ENCODE assay signal across 9 mouse cellular contexts in the genomic region with DNA sequence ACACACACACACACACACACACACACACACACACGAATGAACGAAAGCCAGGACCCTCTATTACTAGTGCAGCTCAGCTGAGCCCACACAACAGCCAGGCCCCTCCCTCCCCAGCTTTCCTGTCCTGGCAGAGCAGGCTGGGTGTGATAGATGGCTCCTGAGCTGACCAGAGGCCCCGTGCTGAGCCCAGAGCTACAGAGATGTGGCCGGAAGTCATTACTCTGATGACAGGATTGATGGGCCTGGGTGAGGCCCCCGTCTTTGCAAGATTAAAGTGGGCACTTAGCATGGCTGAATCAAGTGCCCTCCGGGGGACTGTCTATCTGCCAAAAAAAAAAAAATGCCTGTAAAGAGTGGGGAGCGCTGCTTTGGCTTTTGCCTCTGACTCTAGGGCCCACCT. TPM values are rescaled to one million over a fixed set of nuclear protein-coding genes. Genes with fewer than 3 reads are reported as not detected.
DNase-seq lines count a peak whose midpoint lies in the region; ATAC-seq lines count a peak whose summit lies in the region.
"Had no signal": no experiment of that assay in that cellular context is flagged by ENCODE, and none has a peak within 500 bp of the region (broad histone marks: within the 10 kb centered on the region; RNA-seq: fewer than 3 reads in every experiment).

No protein-coding gene starts in this region.

- no peak overlapping the region for H3K9ac ChIP-seq in lung, embryonic 16.5 days (ENCODE audit: low read length)
- H3K9ac ChIP-seq in embryonic facial prominence, embryonic 11.5 days (replicated peaks; ENCODE audit: low read length) = 0 out of 2 replicates have a peak overlapping the region, but pooled peaks have one; percentile 1
- no peak overlapping the region for H3K9ac ChIP-seq in intestine, embryonic 16.5 days (ENCODE audit: low read depth, low read length)
- H3K9ac ChIP-seq in neural tube, embryonic 15.5 days (replicated peaks) = no peak overlapping the region
- H3K9ac ChIP-seq: lung, embryonic 15.5 days had no signal

- no peaks in the 10 kb centered on the region for H3K36me3 ChIP-seq in lung, embryonic 16.5 days (ENCODE audit: control insufficient read depth, insufficient read depth, low read length)
- H3K36me3 ChIP-seq in embryonic facial prominence, embryonic 11.5 days (replicated peaks; ENCODE audit: control insufficient read depth, insufficient read depth, low read depth, low read length) = no peaks in the 10 kb centered on the region
- no peaks in the 10 kb centered on the region for H3K36me3 ChIP-seq in intestine, embryonic 16.5 days (ENCODE audit: control insufficient read depth, insufficient read depth, low read length)
- H3K36me3 ChIP-seq in neural tube, embryonic 15.5 days = no peaks in the 10 kb centered on the region
- H3K36me3 ChIP-seq: lung, embryonic 15.5 days had no signal

- peak; percentile 70; the same call in 1 of the 2 replicates for ATAC-seq in lung, embryonic 16.5 days (ENCODE audit: low read depth)
- ATAC-seq in embryonic facial prominence, embryonic 11.5 days (replicated peaks; ENCODE audit: insufficient number of reproducible peaks, low FRiP score, low TSS enrichment, low read depth) = no peak
- ATAC-seq in intestine, embryonic 16.5 days = peak; percentile 52
- ATAC-seq in neural tube, embryonic 15.5 days (ENCODE audit: low FRiP score) = peak; percentile 79

- no peaks in the 10 kb centered on the region for H3K9me3 ChIP-seq in lung, embryonic 16.5 days (ENCODE audit: control insufficient read depth, low read length)
- no peaks in the 10 kb centered on the region for H3K9me3 ChIP-seq in embryonic facial prominence, embryonic 11.5 days (replicated peaks; ENCODE audit: control insufficient read depth, low read length)
- no peaks in the 10 kb centered on the region for H3K9me3 ChIP-seq in intestine, embryonic 16.5 days (ENCODE audit: control insufficient read depth, low read length)
- no peaks in the 10 kb centered on the region for H3K9me3 ChIP-seq in neural tube, embryonic 15.5 days (replicated peaks)
- H3K9me3 ChIP-seq: lung, embryonic 15.5 days had no signal

- H3K4me2 ChIP-seq in lung, embryonic 16.5 days (ENCODE audit: low read depth, low read length) = no peak overlapping the region
- H3K4me2 ChIP-seq in embryonic facial prominence, embryonic 11.5 days (ENCODE audit: low read depth, low read length) = no peak overlapping the region
- no peak overlapping the region for H3K4me2 ChIP-seq in intestine, embryonic 16.5 days (ENCODE audit: low read depth, low read length)
- no peak overlapping the region for H3K4me2 ChIP-seq in neural tube, embryonic 15.5 days
- H3K4me2 ChIP-seq: lung, embryonic 15.5 days had no signal

- H3K27ac ChIP-seq in lung, embryonic 16.5 days (ENCODE audit: low read length) = no peak overlapping the region
- H3K27ac ChIP-seq in embryonic facial prominence, embryonic 11.5 days (replicated peaks; ENCODE audit: low read depth, low read length) = no peak overlapping the region
- H3K27ac ChIP-seq in intestine, embryonic 16.5 days (ENCODE audit: low read length) = no peak overlapping the region
- peak overlapping the region; percentile 65 for H3K27ac ChIP-seq in neural tube, embryonic 15.5 days (replicated peaks)
- H3K27ac ChIP-seq: lung, embryonic 15.5 days had no signal

- 0 out of 2 replicates have a peak, but pooled peaks cover 2% of the 10 kb centered on the region for H3K4me1 ChIP-seq in lung, embryonic 16.5 days (replicated peaks; ENCODE audit: control insufficient read depth, insufficient read depth, low read length)
- no peaks in the 10 kb centered on the region; the same call in 1 of the 2 replicates for H3K4me1 ChIP-seq in embryonic facial prominence, embryonic 11.5 days (ENCODE audit: control insufficient read depth, insufficient read depth, low read length)
- no peaks in the 10 kb centered on the region for H3K4me1 ChIP-seq in intestine, embryonic 16.5 days (ENCODE audit: control insufficient read depth, insufficient read depth, low read length)
- peaks cover 34% of the 10 kb centered on the region for H3K4me1 ChIP-seq in neural tube, embryonic 15.5 days

- no peaks in the 10 kb centered on the region for H3K27me3 ChIP-seq in lung, embryonic 16.5 days (ENCODE audit: control insufficient read depth, insufficient read depth, low read depth, low read length)
- H3K27me3 ChIP-seq in embryonic facial prominence, embryonic 11.5 days (ENCODE audit: control insufficient read depth, insufficient read depth, low read length) = no peaks in the 10 kb centered on the region
- H3K27me3 ChIP-seq in intestine, embryonic 16.5 days (replicated peaks; ENCODE audit: control insufficient read depth, insufficient read depth, low read length) = no peaks in the 10 kb centered on the region
- no peaks in the 10 kb centered on the region for H3K27me3 ChIP-seq in neural tube, embryonic 15.5 days (replicated peaks)
- H3K27me3 ChIP-seq: lung, embryonic 15.5 days had no signal

- DNase-seq in lung, adult 18-20 months = no peak
- DNase-seq in embryonic facial prominence, embryonic 11.5 days (ENCODE audit: low spot score) = peak; percentile 14
- no peak for DNase-seq in thymus, postnatal 25 days
- no peak for DNase-seq in layer of hippocampus, adult 9-10 months (ENCODE audit: low spot score)
- no peak for DNase-seq in left cerebral cortex, adult 9 months (ENCODE audit: low spot score in 2 of 2)

- 7% methylated on average over 7 of the region's 7 CpGs for WGBS in lung, embryonic 16.5 days
- 37% methylated on average over 7 of the region's 7 CpGs for WGBS in embryonic facial prominence, embryonic 11.5 days
- WGBS in intestine, embryonic 16.5 days = 19% methylated on average over 7 of the region's 7 CpGs
- WGBS in neural tube, embryonic 15.5 days = 2% methylated on average over 7 of the region's 7 CpGs

- no peak overlapping the region for H3K4me3 ChIP-seq in lung, embryonic 16.5 days (ENCODE audit: low read length)
- H3K4me3 ChIP-seq in embryonic facial prominence, embryonic 11.5 days (ENCODE audit: low read depth, low read length) = no peak overlapping the region
- no peak overlapping the region for H3K4me3 ChIP-seq in intestine, embryonic 16.5 days (ENCODE audit: low read length)
- H3K4me3 ChIP-seq in neural tube, embryonic 15.5 days (replicated peaks) = no peak overlapping the region
- H3K4me3 ChIP-seq: lung, embryonic 15.5 days had no signal

RNA-seq across cellular contexts. Expression of a gene that starts 30.2 kb away (rescaled TPM):
- polyA plus RNA-seq in lung, embryonic 16.5 days (2015; fragmentation: Nextera tagmentation; extraction: Ambion mirVana) = 0.23 TPM in 1 of 2 replicates, not detected in the other
- polyA plus RNA-seq in embryonic facial prominence, embryonic 11.5 days (2014; fragmentation: Nextera tagmentation; extraction: Ambion mirVana) = 0.29 and 0.91 TPM in 2 replicates
- 0.26 and 0.28 TPM in 2 replicates for polyA plus RNA-seq in intestine, embryonic 16.5 days (2015; fragmentation: Nextera tagmentation; extraction: Ambion mirVana)
- 25.2 and 31.0 TPM in 2 replicates for polyA plus RNA-seq in neural tube, embryonic 15.5 days (2015; fragmentation: Nextera tagmentation; extraction: Ambion mirVana)

Comparison
In these comparisons a context has a peak if more than half of its experiments do, and no peak if none do; other contexts are left out.
1. RNA of a gene that starts 30.2 kb away (polyA plus RNA-seq): 25.2 to 31.0 TPM in neural tube, embryonic 15.5 days; 0.29 to 0.91 TPM in embryonic facial prominence, embryonic 11.5 days, 0.26 to 0.28 TPM in intestine, embryonic 16.5 days and 0.23 TPM in lung, embryonic 16.5 days; every median in the first group is over 10 times any median in the second.